ENCODE assay signal across 19 mouse cellular contexts in genomic region chr7:75822087-75822668, GRCm38 (mm10). TPM values are rescaled to one million over a fixed set of nuclear protein-coding genes. Genes with fewer than 3 reads are reported as not detected.
A peak's percentile ranks its signal among the peaks of the same experiment; 100 is the strongest.
DNase-seq lines count a peak whose midpoint lies in the region; ATAC-seq and TF ChIP-seq lines count a peak whose summit lies in the region.
"Had no signal": no experiment of that assay in that cellular context is flagged by ENCODE, and none has a peak within 500 bp of the region (broad histone marks: within the 10 kb centered on the region; RNA-seq: fewer than 3 reads in every experiment).

No protein-coding gene starts in this region.

- H3K4me3 ChIP-seq in heart, adult 2 months = no peak overlapping the region
- no peak overlapping the region for H3K4me3 ChIP-seq in heart, embryonic 10.5 days
- H3K4me3 ChIP-seq: forebrain, embryonic 10.5 days; hindbrain, embryonic 12.5 days; limb, embryonic 12.5 days; liver, embryonic 12.5 days had no signal

- DNase-seq in heart, adult 2 months = no peak
- DNase-seq in heart, embryonic 10.5 days (ENCODE audit: low spot score) = no peak
- DNase-seq in CD4-positive helper T cell, adult 2 months (ENCODE audit: low read depth, low spot score) = peak; percentile 43
- no peak for DNase-seq in frontal cortex, adult 2 months (ENCODE audit: extremely low spot score in 1 of 2, low spot score in 1 of 2)
- no peak for DNase-seq in frontal cortex, postnatal 36 days (ENCODE audit: low spot score in 2 of 2)
- no peak for DNase-seq in right cerebral cortex, adult 18-20 months
- DNase-seq: adrenal gland, adult 8-10 months; cerebellum, adult 18-20 months; cerebellum, postnatal 36 days; gastrocnemius, postnatal 25 days; heart, postnatal 14 days; kidney, adult 8-10 months; lung, embryonic 14.5 days had no signal

- WGBS in heart, adult 2 months = 77% methylated on average over 8 of the region's 8 CpGs
- 75% methylated on average over 8 of the region's 8 CpGs for WGBS in heart, embryonic 10.5 days

- TF ChIP-seq EP300 in heart, adult 2 months (IDR thresholded peaks at IDR 0.05; ENCODE audit: insufficient read depth, low read depth, low read length) = no peak

- H3K79me2 ChIP-seq in heart, adult 2 months (replicated peaks; ENCODE audit: control insufficient read depth, insufficient read depth, low read length) = no peaks in the 10 kb centered on the region

- intact Hi-C loops in heart, adult 2 months (cut with DNase I) = loop anchor here (5.0 to 10.0 kb wide), 3 partner anchors 75 to 257 kb away; no protein-coding TSS in a partner anchor

- no peaks in the 10 kb centered on the region for H3K4me1 ChIP-seq in heart, adult 2 months (ENCODE audit: control insufficient read depth, insufficient read depth, low read length)
- H3K4me1 ChIP-seq in heart, embryonic 10.5 days = peaks cover 6% of the 10 kb centered on the region
- H3K4me1 ChIP-seq: forebrain, embryonic 10.5 days; hindbrain, embryonic 12.5 days; limb, embryonic 12.5 days had no signal

- no peak for TF ChIP-seq POLR2A in heart, adult 2 months (IDR thresholded peaks at IDR 0.05; ENCODE audit: insufficient read depth, low read depth, low read length)

- no peak overlapping the region for H3K9ac ChIP-seq in heart, adult 2 months (ENCODE audit: low read depth, low read length)
- H3K9ac ChIP-seq: hindbrain, embryonic 12.5 days; limb, embryonic 12.5 days; liver, embryonic 12.5 days; lung, embryonic 14.5 days had no signal

- no peak for TF ChIP-seq CTCF in heart, adult 2 months (IDR thresholded peaks at IDR 0.05)

- no peaks in the 10 kb centered on the region for H3K27me3 ChIP-seq in heart, adult 2 months (ENCODE audit: control insufficient read depth, insufficient read depth, low read length)
- H3K27me3 ChIP-seq in heart, embryonic 10.5 days (ENCODE audit: insufficient read depth, poor library complexity, severe bottlenecking) = no peaks in the 10 kb centered on the region
- H3K27me3 ChIP-seq: hindbrain, embryonic 12.5 days; limb, embryonic 12.5 days; liver, embryonic 12.5 days had no signal

- peak overlapping the region; percentile 42 for H3K27ac ChIP-seq in heart, adult 2 months
- no peak overlapping the region for H3K27ac ChIP-seq in heart, embryonic 10.5 days
- H3K27ac ChIP-seq: forebrain, embryonic 10.5 days; hindbrain, embryonic 12.5 days; limb, embryonic 12.5 days; liver, embryonic 12.5 days had no signal

- no peaks in the 10 kb centered on the region for H3K36me3 ChIP-seq in heart, adult 2 months (ENCODE audit: control insufficient read depth, insufficient read depth, low read length)
- no peaks in the 10 kb centered on the region for H3K36me3 ChIP-seq in heart, embryonic 10.5 days
- H3K36me3 ChIP-seq: forebrain, embryonic 10.5 days; hindbrain, embryonic 12.5 days; limb, embryonic 12.5 days; liver, embryonic 12.5 days had no signal

- ATAC-seq in activated CD4-positive, CD25-positive, alpha-beta regulatory T cell, adult 4 months = peak; percentile 64
- peak; percentile 47; the same call in 1 of the 2 replicates for ATAC-seq in megakaryocyte, adult 5-6 weeks (ENCODE audit: poor library complexity, severe bottlenecking)
- ATAC-seq: liver, embryonic 12.5 days had no signal

- no peaks in the 10 kb centered on the region; the same call in 1 of the 2 replicates for H3K9me3 ChIP-seq in heart, embryonic 10.5 days
- H3K9me3 ChIP-seq: forebrain, embryonic 10.5 days; hindbrain, embryonic 12.5 days; limb, embryonic 12.5 days; liver, embryonic 12.5 days had no signal

RNA-seq across cellular contexts. Expression of gene Klhl25, which starts 25.9 kb away (rescaled TPM):
- 1 to 10 TPM; 4.8 to 6.4 TPM for total RNA-seq in heart, adult 2 months (2021)
- 5.9 and 7.1 TPM in 2 replicates for polyA plus RNA-seq in heart, adult 2 months (2012; rRNA removed)
- 12.7 and 15.0 TPM in 2 replicates for polyA plus RNA-seq in heart, embryonic 10.5 days (2016; fragmentation: Nextera tagmentation; extraction: Ambion mirVana)
- polyA plus RNA-seq in activated CD4-positive, CD25-positive, alpha-beta regulatory T cell, adult 4 months (2017; shearing (Covaris generic)) = 10 to 100 TPM; 10.6 to 18.5 TPM
- total RNA-seq in megakaryocyte, adult 5-6 weeks (2015) = 6.4 and 7.6 TPM in 2 replicates
- total RNA-seq in megakaryocyte, adult 5-6 weeks (2017) = 11.4 and 12.6 TPM in 2 replicates
- 8.7 and 9.0 TPM in 2 replicates for polyA plus RNA-seq in frontal cortex, adult 2 months (2012; rRNA removed)
